Mouse (Mus musculus) cerebellum, adult 9-10 months (tissue): ENCODE results near the gene Gdf9.
"Not testable (repeated sequence)": the region's sequence is repeated elsewhere in the genome, so short reads cannot be mapped to it uniquely, and the experiment has no call there.

ENCODE experiments used
- DNase-seq: peaks from one replicate; pipeline ENCODE4 v3.0.0; 2022

The Gdf9 gene

DNA sequence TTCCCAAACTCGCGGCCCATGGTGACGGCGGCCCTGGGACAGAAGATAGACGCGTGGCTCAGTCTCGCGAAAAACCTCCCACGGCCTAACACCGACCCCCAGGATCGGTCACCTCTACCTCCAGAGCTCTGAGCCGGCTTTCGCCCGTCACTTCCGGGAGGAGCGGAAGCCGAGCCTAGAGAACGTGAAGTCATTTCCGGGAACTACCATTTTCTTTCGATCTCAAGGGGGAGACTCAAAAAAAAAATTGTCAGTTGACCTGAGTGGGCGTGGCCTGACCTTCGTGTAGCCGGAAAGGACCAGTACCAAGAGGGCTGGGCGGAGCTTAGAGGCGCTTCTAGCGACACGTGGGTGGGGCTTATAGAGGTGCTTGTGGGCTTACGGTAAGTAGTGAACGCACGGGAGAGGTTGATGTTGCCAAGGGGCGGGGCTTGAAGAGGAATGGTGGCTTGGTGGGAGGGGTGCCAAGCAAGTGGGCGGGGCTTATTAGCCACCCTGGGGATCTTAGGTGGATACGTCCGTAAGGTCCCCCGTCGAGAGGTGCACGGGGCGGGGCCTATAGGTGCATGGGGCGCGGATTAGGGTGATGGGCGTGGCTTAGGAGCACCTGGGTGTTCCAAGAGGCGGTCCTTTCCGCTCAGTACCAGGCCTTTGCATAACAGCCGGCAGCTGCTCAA, at the start of gene Gdf9, which contains the start of gene Uqcrq:
Gene Gdf9, plus strand, starts transcription at position 354 of the 677 bp plus-strand sequence.
Gene Uqcrq, minus strand, starts transcription at position 162 of the 677 bp plus-strand sequence.
- DNase-seq: peak; percentile 100

DNA sequence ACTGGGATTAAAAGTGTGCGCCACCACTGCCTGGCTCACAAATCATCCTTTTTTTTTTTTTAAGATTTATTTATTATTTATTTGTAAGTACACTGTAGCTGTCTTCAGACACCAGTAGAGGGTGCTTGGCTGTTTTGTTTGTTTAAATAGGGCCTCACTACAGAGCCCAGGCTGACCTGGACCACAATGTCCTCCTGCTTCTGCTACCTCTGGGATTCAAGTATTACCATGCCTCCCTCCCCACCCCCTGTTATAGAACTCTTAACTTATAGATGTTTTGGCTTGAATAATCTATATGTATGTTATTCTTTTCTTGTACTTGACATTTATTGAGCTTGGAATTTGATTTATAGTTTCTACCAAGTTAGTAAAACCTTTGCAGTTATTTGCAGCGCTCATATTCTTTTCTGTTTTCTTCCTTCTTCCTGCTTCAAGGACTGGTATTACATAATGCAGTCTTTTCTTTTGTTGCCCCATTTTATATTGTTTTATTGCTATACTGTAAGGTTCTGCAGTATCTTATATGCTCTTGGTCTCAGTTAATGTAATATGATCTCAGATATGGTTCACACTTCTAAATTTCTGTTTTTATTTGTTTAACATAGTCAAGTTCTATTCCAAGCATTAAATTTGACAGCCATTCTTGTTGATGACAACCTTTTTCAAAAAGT, 46.9 kb upstream of the Gdf9 start:
- no peak for DNase-seq

DNA sequence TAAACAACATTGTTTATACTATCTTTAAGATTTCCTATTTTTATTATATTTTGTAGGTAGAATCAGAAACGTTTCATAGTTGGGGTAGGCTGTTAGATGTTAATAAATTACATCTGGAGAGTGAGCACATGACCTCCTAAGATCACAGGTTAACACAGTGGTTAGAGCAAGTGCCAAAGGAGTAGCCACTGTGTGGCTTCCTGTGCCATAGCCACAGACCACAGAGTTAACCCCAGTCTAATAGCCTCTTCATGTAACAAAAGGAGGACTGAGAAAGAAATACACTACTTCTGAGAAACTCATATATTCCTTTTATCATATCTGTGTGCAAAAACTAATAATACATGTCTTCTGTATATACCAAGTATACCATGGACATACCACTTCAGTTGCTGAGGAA, 37.0 kb upstream of the Gdf9 start:
- DNase-seq: no peak

DNA sequence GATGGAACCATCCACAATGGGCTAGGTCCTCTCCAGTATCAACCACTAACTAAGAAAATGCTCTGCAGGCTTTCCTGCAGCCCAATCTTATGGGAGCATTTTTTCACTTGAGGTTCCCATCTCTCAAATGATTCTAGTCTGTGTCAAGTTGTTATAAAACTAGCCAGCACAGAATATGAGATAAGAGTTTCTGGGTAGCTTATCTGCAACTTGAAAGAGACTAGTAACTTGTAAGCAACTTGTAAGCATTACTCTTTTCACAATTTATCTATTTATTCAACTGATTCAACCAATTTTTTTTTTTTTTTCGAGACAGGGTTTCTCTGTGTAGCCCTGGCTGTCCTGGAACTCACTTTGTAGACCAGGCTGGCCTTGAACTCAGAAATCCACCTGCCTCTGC, 27.2 kb upstream of the Gdf9 start:
- DNase-seq: no peak

DNA sequence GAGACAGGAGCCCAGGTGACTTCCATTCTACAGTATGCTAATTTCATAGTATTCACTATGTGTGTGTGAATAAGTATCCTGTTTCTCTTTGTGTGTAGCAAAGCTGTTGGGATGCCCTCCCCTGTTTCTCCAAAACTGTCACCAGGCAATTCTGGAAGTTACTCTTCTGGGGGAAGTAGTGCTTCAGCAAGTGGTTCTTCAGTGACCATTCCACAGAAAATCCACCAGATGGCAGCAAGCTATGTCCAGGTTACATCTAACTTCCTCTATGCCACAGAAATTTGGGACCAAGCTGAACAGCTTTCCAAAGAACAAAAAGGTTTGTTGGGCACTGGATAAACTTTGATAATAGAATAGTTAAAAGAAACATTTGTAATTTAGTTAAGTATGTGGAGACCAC, 19.1 kb upstream of the Gdf9 start:
- DNase-seq: no peak

DNA sequence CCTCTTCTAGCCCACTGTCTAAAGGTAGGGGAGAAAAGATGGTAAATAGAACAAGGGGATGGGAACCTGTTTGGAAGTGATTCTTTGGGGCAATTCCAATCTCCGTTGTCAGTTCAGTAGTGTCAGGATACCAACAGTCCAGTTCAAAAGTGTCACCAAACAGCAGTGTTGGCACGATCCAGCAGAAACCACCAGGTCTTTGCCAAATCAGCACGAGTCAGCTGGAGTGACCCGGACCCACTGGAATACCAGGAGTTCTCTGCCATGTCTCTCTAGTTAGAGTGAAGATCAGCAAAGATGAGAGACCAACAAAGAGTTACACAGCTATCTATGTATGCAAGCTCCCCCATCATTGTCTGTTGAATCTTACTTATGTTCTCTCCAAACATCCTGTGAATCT, 17.0 kb upstream of the Gdf9 start:
- DNase-seq: no peak

DNA sequence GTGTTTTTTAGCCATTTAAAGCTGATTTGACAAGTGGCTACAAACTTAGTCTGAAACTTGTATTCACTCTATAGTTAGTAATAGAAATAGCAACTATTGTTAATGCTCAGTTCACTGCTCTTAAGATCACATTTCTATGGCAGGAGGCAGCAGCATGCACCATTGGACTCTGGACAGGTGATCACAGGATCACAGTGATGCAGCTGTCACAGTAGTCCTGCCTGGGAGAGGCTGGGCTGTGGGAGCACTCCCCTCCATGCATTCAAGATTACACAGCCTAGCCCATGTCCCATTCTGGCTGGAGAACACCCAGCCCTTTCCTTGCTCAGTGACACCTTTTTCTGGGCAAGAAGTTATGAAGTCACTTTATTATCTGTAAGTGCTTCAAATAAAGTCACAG, 12.8 kb upstream of the Gdf9 start:
- no peak for DNase-seq

DNA sequence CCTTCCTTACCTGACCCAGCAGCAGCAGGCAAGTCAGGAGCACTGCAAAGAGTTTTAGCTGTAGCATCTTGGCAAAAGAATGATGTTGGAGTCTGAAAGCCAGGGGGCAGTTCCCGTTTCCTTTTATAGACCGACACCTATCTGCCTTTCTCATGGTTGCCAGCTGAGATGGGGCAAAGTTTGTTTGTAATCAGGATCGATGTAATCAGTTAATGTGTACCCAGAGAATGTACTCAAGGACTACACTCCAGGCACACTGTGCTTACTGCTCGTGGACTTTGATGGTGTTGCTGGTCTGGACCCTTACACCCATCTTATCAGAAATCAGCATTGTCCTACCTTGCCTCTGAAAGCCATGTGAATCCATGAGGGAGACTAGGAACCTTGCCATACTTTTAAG, 7.8 kb upstream of the Gdf9 start, which contains the start of gene Leap2:
Gene Leap2, minus strand, starts transcription at position 135 of the 400 bp plus-strand sequence.
- no peak for DNase-seq

DNA sequence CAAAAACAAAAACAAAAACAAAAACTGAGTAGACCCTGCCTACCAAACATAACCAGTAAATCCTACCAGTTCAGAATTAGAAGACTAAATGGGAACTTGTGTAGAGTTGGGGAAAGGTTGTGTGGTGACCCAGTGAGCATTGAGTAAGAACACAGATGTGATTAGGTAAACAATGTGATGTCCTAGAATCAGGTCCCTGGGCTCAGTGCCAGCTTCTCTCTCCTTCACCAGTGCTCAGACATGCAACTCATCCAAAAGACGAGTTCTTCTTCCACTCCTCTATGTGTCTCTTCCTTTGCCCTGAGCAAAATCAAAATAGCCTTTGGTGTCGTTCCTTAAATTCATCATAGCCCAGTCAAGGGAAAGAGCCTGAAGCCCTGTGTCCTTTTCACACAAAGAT, 6.0 kb upstream of the Gdf9 start:
- no peak for DNase-seq

DNA sequence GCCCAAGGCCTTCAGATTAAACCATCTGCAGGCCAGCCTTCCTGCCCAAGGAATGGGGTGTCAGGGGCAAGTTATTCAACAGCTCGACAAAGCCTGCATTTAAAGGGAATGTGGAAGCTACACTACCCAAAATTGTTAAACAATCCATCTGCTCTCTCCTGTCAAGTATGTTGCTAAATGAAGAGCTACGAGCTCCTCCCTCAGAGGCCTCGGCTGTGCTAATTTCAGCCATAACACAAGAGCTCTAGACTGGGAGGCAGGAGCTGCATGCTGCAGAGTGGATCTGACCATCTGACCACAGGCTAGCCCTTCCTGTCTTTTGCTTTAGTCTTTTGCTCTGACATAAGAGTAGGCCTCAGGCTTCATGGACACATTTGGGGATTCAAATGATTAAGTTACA, 5.6 kb upstream of the Gdf9 start:
- DNase-seq: no peak

DNA sequence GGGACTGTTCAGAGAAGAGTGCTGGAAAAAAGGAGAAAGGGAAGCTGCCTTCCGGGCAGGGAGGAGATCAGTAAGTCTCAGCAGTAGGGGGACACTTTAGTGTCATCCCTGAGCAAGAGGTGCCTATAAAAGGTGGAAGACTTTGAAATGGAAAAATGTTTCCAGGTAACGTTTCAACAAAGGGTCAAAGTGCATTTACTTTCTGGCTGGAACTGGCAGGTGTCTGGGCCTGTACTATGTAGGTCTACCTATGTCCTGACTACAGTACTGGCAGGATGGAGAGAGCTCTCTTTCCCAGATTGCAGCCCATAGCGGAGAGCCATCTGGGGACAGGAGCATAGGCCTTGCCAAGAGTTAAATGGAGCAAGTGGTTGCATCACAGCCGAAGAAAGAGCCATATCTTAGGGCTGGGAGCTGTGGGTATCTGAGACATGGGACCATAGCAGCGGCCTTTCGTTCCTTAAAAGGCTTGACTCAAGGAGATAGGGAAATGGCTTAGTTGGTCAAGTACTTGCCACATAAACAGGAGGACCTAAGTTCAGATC, 5.0 kb upstream of the Gdf9 start:
- no peak for DNase-seq

DNA sequence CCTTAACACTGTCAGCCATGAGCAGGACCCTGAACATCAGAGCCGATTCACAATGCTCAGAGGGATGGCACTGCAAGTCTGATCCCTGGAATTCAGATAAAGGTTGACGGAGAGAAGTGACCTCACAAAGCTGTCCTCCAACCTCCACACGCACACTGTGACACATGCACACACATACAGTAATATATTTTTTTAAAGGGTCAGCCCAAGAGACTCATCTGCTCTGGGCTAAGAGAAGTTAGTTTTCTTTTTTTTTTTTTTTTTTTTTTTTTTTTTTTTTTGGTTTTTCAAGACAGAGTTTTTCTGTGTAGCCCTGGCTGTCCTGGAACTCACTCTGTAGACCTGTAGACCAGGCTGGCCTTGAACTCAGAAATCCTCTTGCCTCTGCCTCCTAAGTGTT, 3.9 kb upstream of the Gdf9 start:
- not testable (repeated sequence) for DNase-seq

DNA sequence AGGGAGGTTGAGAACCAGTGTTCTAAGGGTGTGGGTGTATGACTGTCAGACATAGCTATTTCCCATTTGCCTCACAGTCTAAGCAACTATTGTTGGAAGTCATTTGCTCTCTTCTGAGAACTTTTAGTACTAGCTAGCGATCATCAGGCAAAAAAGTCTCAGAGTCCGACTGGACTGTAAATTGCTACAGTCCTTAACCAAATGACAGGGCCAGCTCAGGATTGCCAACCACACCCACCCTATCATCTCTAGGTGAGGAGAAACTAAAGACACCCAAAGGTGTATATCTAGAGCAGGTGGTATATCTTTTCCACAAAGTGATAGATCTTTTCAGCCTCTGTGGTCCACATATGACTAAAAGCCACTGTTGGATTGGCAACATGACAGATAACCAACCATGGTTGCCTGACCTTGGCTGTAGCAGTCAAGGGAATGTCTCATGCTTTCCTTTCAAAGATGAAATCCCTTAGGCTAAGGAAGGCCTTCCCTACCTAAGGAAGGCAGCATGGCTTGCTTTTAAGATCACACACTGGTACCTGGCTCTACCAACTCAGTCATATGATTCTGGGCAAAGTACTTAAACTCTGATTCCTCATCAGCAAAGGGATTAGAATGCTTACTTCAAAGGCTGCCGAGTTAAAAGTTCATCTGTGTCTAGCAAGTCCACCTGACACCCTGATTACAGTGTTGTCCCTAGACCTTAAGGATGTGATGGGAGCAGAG, 2.7 kb upstream of the Gdf9 start:
- DNase-seq: no peak

DNA sequence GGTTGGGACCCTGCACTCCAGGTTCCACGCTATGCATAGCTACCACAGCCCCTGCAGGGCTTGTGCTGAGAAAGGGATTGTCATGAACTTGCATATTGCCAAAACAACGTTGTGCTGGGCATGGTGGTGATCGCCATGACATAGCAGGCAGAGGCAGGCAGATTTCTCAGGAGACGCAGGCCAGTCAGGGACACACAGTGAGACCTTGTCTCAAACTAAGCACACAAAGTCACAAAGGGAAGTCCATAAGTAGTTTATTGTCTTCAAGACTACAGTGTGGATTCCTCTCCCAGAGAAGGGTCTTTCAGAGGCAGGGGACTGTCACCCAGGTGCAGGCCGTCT, 2.1 kb upstream of the Gdf9 start:
- DNase-seq: no peak

DNA sequence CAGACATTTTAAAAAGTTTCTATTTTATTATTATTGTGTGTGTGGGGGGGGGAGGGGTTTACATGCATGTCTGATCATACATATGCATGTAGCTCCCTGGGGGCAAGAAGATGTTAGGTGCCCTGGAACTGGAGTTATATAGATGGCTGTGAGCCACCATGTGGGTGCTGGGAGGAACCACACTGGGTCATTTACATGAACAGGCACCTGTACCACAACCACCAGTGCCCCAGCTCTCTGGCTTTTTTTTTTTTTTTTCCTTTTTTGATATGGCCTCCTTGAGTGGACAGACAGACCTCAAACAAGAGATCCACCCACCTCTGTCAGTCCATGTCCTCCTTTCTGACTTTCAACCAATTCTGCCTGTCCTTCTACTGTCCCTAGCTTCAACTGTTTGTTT, 1.6 kb upstream of the Gdf9 start:
- no peak for DNase-seq

DNA sequence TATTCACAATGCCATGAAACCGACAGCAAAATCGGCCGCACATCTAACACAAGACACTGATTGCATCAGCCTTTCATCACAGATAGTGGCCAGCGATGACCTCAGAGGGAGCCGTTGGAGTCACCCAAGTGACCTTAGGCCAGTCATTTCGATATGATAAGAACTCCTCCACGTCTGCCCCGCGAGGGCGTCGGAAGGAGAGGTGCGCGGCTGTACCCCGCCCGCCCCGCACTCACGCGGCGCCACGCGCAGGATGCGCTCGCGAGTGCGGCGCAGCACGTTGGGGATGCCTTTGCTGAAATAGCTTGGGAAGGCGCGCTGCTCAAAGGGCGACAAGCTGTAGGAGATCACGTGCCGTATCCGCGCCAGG, 538 bp upstream of the Gdf9 start:
- no peak for DNase-seq

DNA sequence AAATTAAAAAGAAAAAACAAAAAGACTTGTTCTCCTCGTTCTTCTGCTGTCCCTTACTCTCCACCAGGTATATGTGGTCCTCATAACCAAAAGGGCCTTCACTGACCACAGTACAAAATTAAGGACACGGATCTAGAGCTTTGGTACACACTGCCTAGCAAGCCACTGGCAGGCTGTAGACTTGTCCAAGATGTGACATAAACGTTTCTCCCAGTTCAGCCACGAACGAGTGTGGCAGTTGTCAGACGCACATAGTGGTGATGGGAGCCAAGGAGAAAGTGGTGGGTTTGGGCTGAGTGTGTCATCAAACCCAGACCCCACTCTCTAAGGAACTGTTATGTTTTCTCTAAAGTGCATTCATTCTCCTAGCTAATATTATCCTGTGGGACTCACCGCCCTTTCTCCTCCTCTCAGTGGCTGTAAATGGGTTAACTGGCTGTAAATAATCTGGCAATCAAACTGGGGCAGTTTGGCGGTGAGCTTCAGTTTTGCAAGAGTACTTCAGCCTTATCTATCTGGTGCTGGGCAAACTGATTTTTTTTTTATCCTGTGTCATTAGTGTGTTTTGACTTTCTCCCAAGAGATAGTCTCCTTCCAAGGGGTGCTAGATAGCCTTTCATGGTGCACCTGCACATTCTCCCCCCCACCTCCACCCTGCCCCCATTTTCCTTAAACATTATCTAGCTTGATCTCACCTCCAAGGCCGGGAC, 679 bp downstream of the Gdf9 start:
- no peak for DNase-seq

DNA sequence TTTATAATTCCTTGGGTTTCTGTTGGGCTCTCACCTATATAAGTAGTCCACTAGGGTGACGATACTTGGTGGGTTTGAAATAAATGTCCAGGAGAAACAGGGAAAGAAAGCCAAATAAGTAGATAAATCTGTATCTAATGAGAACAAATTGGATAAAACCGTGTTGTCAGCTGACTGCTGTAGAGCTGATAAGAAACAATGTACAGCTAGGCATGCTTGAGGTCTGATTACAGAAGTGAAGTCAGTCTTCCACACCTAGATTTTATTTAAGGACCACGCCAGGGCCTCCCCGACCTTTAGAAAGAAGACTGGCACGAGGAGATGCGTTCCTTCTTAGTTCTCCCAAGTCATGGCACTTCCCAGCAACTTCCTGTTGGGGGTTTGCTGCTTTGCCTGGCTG, 2.2 kb downstream of the Gdf9 start:
- no peak for DNase-seq

DNA sequence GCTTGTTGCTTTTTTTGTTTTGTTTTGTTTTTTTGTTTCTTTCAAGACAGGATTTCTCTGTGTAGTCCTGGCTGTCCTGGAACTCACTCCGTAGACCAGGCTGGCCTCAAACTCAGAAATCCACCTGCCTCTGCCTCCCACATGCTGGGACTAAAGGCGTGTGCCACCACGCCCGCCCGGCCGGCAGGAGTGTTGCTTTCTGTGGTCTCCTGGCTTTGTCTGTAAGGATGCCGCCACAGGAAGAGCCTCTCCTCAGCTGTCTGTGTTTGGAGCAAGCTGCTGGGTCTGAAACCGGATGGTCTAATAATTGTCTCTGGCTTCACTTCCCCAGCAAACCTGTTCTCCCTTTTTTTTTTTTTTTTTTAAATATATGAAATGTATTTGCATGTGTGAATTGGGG, 4.7 kb downstream of the Gdf9 start:
- DNase-seq: no peak

DNA sequence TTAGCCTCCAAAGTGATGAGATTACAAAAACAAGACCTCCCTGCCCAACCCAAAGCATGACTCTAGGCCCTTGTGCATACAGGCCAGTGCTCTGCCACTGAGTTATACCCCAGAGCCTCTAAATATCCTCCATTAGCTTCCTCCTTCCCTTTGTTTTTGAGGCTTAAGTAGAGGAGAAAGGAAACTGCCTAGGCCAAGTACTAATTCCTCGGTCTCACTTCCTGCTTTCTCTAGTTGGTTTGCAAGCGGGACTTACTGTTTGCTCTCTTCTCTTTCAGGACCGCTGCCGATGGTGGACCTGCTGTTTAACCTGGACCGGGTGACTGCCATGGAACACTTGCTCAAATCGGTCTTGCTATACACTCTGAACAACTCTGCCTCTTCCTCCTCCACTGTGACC, 5.5 kb downstream of the Gdf9 start:
- no peak for DNase-seq

DNA sequence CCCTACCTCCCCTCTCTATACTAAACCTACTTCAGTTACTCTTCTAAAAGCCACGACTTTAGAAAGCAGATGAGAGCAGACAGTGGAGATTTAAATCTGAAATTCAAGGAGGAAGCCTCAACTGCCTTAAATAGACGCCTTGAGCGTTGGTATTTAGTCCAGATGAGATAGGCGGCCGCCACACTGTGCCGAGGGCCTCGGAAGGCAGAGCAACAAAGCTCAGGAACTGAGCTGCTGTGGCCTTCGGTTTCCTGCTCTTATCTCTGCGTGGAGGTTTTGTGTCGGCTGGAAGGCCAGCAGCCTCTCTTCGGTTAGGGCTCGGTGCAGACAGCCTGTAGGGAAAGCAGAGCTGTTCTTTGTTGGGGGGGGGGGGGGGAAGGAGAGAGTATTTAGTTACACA, 11.1 kb downstream of the Gdf9 start:
- DNase-seq: no peak

DNA sequence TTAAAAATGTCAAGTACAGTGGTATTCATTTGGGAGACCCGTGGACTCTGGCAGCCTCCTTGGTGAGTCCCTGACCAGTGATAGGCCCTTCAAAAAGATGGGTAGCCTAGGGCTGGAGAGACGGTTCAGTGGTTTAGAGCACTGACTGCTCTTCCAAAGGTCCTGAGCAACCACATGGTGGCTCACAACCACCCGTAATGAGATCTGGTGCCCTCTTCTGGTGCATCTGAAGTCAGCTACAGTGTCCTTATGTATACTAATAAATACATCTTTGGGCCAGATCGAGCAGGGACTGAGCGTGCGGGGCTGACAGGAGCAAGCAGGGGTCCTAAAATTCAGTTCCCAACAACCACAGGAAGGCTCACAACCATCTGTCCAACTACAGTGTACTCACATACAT, 13.0 kb downstream of the Gdf9 start:
- peak; percentile 70 for DNase-seq

DNA sequence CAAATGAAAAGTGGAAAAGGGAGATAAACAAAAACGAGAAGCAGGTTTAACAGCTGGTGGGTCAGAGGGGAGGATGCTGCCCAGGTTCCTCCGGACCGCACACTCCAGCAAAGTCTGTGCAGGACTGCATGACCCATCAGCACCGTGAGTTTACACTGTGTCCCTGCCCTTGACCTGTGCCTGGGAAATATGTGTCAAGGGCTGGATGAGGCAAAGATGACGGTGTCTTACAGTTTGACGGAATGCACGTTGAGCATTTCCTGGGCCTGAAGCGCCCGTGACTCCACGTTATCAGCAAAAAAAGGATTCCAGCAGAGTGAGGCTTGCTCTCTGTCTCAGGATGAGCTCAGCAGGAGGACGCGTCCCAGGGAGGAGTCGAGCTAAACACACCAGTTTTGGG, 14.7 kb downstream of the Gdf9 start:
- no peak for DNase-seq
